Mouse (Mus musculus) naive thymus-derived CD4-positive, alpha-beta T cell, adult 5 months (primary cell): ENCODE results near the gene Myadm. TPM values are rescaled to one million over a fixed set of nuclear protein-coding genes. Genes with fewer than 3 reads are reported as not detected.

Experiments used
- polyA plus RNA-seq: library from polyadenylated mRNA; unstranded; fragments of 100-300 nt; shearing (Covaris generic); gene quantifications from one replicate; pipeline ENCODE4 v1.2.1, GENCODE M21; 2017

The Myadm gene
- polyA plus RNA-seq = 0.27 TPM

DNA sequence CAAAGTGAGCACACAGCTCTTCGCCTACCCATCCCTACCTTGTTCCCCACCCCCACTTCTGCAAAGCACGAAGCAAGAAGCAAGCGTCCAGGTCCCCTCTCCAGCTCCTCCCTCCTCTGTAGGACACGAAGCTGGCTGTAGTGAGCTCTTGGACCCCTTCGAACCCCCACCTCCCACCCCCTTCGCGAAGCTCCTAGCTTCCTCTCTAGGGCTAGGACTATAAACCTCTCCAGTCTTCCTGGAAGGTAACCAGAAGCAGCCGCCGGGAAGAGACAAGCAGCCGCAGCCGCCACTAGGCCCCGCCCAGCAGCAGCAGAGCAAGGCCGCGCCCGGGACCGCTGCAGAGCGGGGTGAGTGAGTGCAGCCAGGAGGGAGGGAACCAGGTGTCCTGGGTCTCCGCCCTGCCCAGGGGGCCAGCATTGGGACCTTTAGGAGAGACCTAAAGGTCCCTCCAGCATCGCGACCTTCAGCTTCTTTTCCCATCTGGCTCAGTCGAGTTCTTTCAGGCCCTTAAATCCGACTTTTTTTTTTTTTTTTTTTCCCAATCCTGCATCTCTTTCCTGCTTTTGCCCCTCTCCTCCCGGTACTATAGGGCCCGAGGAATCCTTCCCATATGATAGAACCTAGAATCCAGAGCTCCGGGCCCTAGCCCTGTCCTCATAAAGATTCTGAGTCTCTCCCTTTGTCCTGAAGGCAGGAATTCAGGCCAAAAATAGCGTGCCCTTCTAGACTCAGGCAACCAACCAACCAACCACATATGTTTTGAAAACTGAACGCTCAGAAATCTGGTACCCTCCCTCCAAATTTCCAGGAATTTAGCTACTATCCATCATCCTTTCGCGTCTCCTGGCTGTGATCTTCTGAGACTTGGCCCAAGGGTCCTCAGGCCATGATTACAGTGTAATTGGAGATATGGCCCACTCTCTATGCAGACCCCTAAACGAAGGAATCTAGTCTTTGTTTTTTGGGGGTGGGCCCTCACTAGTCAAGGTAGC is at the start of gene Myadm, which contains the start of gene Prkcg:
Gene Myadm (plus strand): TSS at position 105 of the 995 bp plus-strand sequence.
Gene Prkcg (plus strand): TSS at position 204 of the 995 bp plus-strand sequence.

DNA sequence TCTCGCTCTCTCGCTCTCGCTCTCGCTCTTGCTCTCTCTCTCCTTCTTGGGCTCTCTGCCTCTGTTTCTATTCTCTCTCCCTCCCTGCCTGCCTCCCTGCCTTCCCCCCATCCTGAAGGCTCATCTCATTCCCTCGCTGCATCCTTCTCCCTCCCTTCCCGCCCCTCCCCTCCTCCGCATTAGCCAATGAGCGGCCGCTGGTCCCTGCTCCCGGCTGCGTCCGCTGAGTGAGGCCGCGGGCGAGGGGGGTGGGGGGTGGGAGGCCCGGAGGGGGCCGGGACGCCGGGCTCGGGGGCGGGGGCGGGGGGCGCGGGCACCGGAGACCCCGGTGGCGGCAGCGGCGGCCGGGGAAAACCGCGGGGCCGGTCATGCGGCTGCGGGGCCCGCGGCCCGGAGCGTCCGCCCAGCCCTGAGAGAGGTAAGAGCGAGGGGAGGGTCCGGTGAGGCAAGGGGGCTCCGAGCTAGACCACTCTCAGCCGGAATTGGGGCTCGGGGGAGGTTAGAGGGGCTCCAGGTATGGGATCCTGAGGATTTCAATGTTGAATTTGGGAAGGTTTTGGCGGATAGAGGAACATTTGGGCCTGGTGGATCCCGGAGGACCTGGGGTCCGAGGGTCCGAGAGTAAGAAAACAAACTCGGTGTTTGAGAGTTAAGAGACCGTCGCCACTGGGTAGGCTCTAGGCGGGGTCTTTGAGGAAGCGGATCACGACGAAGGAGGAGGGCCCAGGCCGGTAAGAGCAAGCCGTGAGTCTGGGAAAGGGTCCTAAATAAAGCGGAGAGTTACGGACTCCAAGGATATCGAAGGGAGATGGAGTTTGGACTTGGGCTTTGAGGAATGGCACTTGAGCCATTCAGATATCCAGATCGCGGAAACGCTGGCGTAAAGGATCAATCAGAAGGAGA is 44.0 kb downstream of the Myadm start, which contains the start of gene Cacng7:
Gene Cacng7 (plus strand): TSS at position 337 of the 903 bp plus-strand sequence.

Other genes starting within 250 kb of the Myadm start
- gene AU018091, start 119.9 kb upstream of the Myadm start, polyA plus RNA-seq = not detected
- not detected for gene Nlrp12, start 39.3 kb upstream of the Myadm start, polyA plus RNA-seq
- gene Prkcg, start 99 bp downstream of the Myadm start, polyA plus RNA-seq = not detected
- not detected for gene Cacng7, start 43.9 kb downstream of the Myadm start, polyA plus RNA-seq
- not detected for gene Cacng8, start 101.6 kb downstream of the Myadm start, polyA plus RNA-seq
- not detected for gene Cacng6, start 135.1 kb downstream of the Myadm start, polyA plus RNA-seq
- not detected for gene Tarm1, start 213.5 kb downstream of the Myadm start, polyA plus RNA-seq